Mouse (Mus musculus): Measurements from ENCODE around the gene Fam166a. TPM values are rescaled to one million over a fixed set of nuclear protein-coding genes. Genes with fewer than 3 reads are reported as not detected.
A peak's percentile ranks its signal among the peaks of the same experiment; 100 is the strongest.

Gene Fam166a
- polyA plus RNA-seq, 1 experiment, result 1.8 TPM

GRCm38 (mm10) chr2:25193330-25193770, 25.2 kb upstream of the Fam166a start:
- Histone ChIP-seq H3K4me3 (ENCODE audit: low read depth, low read length) (no peak overlapping the region), H3K36me3 (ENCODE audit: control insufficient read depth, insufficient read depth, low read length, poor library complexity, severe bottlenecking) (no peaks in the 10 kb centered on the region), H3K27me3 (ENCODE audit: control insufficient read depth, insufficient read depth, low read length, poor library complexity, severe bottlenecking) (no peaks in the 10 kb centered on the region), H3K4me1 (ENCODE audit: control insufficient read depth, insufficient read depth, low read length) (no peaks in the 10 kb centered on the region), H3K9ac (ENCODE audit: low read depth, poor library complexity, severe bottlenecking) (no peak overlapping the region), H3K27ac (ENCODE audit: insufficient read depth, low read length) (no peak overlapping the region), H3K9me3 (replicated peaks; ENCODE audit: control insufficient read depth, insufficient read depth, low read length, poor library complexity, severe bottlenecking) (no peaks in the 10 kb centered on the region)
- TF ChIP-seq POLR2A (IDR thresholded peaks at IDR 0.05; ENCODE audit: insufficient read depth, low read length), result no peak
- TF ChIP-seq CTCF (IDR thresholded peaks at IDR 0.05; ENCODE audit: low read depth, low read length), result peak; percentile 97
- TF ChIP-seq EP300 (IDR thresholded peaks at IDR 0.05; ENCODE audit: insufficient read depth, low read depth, low read length), result 0 out of 2 replicates have a peak, but pooled peaks have one; percentile 60

- H3K36me3 ChIP-seq (ENCODE audit: control insufficient read depth, insufficient read depth, low read length, poor library complexity, severe bottlenecking), result no peaks in the 10 kb centered on the region
- no peaks in the 10 kb centered on the region for H3K4me1 ChIP-seq (ENCODE audit: control insufficient read depth, insufficient read depth, low read length)
- no peaks in the 10 kb centered on the region for H3K9me3 ChIP-seq (replicated peaks; ENCODE audit: control insufficient read depth, insufficient read depth, low read length, poor library complexity, severe bottlenecking)
- H3K27me3 ChIP-seq (ENCODE audit: control insufficient read depth, insufficient read depth, low read length, poor library complexity, severe bottlenecking), result no peaks in the 10 kb centered on the region
- no peak overlapping the region for H3K27ac ChIP-seq (ENCODE audit: insufficient read depth, low read length)
- no peak overlapping the region for H3K4me3 ChIP-seq (ENCODE audit: low read depth, low read length)
- TF ChIP-seq CTCF (IDR thresholded peaks at IDR 0.05; ENCODE audit: low read depth, low read length), result no peak
- TF ChIP-seq POLR2A (IDR thresholded peaks at IDR 0.05; ENCODE audit: insufficient read depth, low read length), result no peak
- no peak for TF ChIP-seq EP300 (IDR thresholded peaks at IDR 0.05; ENCODE audit: insufficient read depth, low read depth, low read length)
- no peak overlapping the region for H3K9ac ChIP-seq (ENCODE audit: low read depth, poor library complexity, severe bottlenecking)
These were observed 24.5 kb upstream of the Fam166a start for GRCm38 (mm10) chr2:25194006-25194405.

- Histone ChIP-seq H3K36me3 (ENCODE audit: control insufficient read depth, insufficient read depth, low read length, poor library complexity, severe bottlenecking) (0 out of 2 replicates have a peak, but pooled peaks cover under 1% of the 10 kb centered on the region), H3K9ac (ENCODE audit: low read depth, poor library complexity, severe bottlenecking) (0 out of 2 replicates have a peak overlapping the region, but pooled peaks have one; percentile 8), H3K9me3 (replicated peaks; ENCODE audit: control insufficient read depth, insufficient read depth, low read length, poor library complexity, severe bottlenecking) (no peaks in the 10 kb centered on the region), H3K4me1 (ENCODE audit: control insufficient read depth, insufficient read depth, low read length) (no peaks in the 10 kb centered on the region), H3K4me3 (ENCODE audit: low read depth, low read length) (peak overlapping the region; percentile 55), H3K27ac (ENCODE audit: insufficient read depth, low read length) (no peak overlapping the region), H3K27me3 (ENCODE audit: control insufficient read depth, insufficient read depth, low read length, poor library complexity, severe bottlenecking) (no peaks in the 10 kb centered on the region)
- TF ChIP-seq CTCF (IDR thresholded peaks at IDR 0.05; ENCODE audit: low read depth, low read length), result no peak
- TF ChIP-seq EP300 (IDR thresholded peaks at IDR 0.05; ENCODE audit: insufficient read depth, low read depth, low read length), result no peak
- TF ChIP-seq POLR2A (IDR thresholded peaks at IDR 0.05; ENCODE audit: insufficient read depth, low read length), result no peak
These were observed 23.9 kb upstream of the Fam166a start for GRCm38 (mm10) chr2:25194486-25195171.

- Histone ChIP-seq H3K27ac (ENCODE audit: insufficient read depth, low read length) (0 out of 2 replicates have a peak overlapping the region, but pooled peaks have one; percentile 0), H3K9ac (ENCODE audit: low read depth, poor library complexity, severe bottlenecking) (peak overlapping the region; percentile 8), H3K4me3 (ENCODE audit: low read depth, low read length) (peak overlapping the region; percentile 55), H3K9me3 (replicated peaks; ENCODE audit: control insufficient read depth, insufficient read depth, low read length, poor library complexity, severe bottlenecking) (no peaks in the 10 kb centered on the region), H3K4me1 (ENCODE audit: control insufficient read depth, insufficient read depth, low read length) (no peaks in the 10 kb centered on the region), H3K36me3 (ENCODE audit: control insufficient read depth, insufficient read depth, low read length, poor library complexity, severe bottlenecking) (peaks cover 9% of the 10 kb centered on the region; the same call in 1 of the 2 replicates), H3K27me3 (ENCODE audit: control insufficient read depth, insufficient read depth, low read length, poor library complexity, severe bottlenecking) (no peaks in the 10 kb centered on the region)
- no peak for TF ChIP-seq POLR2A (IDR thresholded peaks at IDR 0.05; ENCODE audit: insufficient read depth, low read length)
- no peak for TF ChIP-seq EP300 (IDR thresholded peaks at IDR 0.05; ENCODE audit: insufficient read depth, low read depth, low read length)
- TF ChIP-seq CTCF (IDR thresholded peaks at IDR 0.05; ENCODE audit: low read depth, low read length), result no peak
These were observed 23.1 kb upstream of the Fam166a start for GRCm38 (mm10) chr2:25195211-25196156.

- Histone ChIP-seq H3K4me3 (ENCODE audit: low read depth, low read length) (peak within 1 kb of the TSS; percentile 55), H3K9me3 (replicated peaks; ENCODE audit: control insufficient read depth, insufficient read depth, low read length, poor library complexity, severe bottlenecking) (no peaks in the 10 kb centered on the region), H3K36me3 (ENCODE audit: control insufficient read depth, insufficient read depth, low read length, poor library complexity, severe bottlenecking) (peaks cover 15% of the 10 kb centered on the region), H3K27ac (ENCODE audit: insufficient read depth, low read length) (peak within 1 kb of the TSS; percentile 68), H3K9ac (ENCODE audit: low read depth, poor library complexity, severe bottlenecking) (peak within 1 kb of the TSS; percentile 8), H3K4me1 (ENCODE audit: control insufficient read depth, insufficient read depth, low read length) (no peaks in the 10 kb centered on the region), H3K27me3 (ENCODE audit: control insufficient read depth, insufficient read depth, low read length, poor library complexity, severe bottlenecking) (no peaks in the 10 kb centered on the region)
- TF ChIP-seq POLR2A (IDR thresholded peaks at IDR 0.05; ENCODE audit: insufficient read depth, low read length), result no peak
- TF ChIP-seq EP300 (IDR thresholded peaks at IDR 0.05; ENCODE audit: insufficient read depth, low read depth, low read length), result no peak
- no peak for TF ChIP-seq CTCF (IDR thresholded peaks at IDR 0.05; ENCODE audit: low read depth, low read length)
These were observed 22.2 kb upstream of the Fam166a start, which contains the start of gene Tor4a for GRCm38 (mm10) chr2:25196172-25196954. Gene Tor4a, minus strand, starts transcription at chr2:25196886.
